Mouse (Mus musculus): ENCODE results near the gene Ckap2l.

Gene Ckap2l

DNA sequence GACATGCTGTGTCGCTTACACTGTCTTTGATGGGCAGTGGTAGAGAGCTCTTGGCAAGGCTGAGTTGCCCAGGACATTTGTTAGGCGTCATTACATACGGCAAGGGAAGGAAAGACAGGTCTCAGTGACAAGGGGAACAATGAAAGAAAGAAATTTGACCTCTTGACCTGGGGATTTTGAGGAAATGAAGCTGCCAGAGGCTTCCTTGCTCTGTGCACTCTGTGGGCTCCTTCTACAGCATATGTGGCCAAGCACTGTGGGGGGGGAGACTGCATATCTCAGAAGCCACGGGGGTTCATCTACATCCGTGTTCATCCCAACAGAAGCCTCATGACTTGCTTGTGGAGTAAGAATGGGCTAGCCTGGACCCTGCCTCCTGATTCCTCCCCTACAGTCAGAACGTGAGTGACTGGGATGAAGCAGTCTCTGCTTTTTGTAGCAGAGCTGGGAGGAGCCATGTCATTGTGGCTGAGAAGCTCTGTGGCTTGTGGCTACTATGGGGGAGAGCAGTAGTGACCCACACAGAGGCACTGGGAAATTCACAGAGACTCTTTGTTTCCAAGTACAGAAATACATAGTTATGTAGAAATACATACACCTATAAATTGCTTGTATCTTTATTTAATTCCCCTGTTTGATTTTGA lies 35.7 kb downstream of the Ckap2l start:
- no peak for DNase-seq

DNA sequence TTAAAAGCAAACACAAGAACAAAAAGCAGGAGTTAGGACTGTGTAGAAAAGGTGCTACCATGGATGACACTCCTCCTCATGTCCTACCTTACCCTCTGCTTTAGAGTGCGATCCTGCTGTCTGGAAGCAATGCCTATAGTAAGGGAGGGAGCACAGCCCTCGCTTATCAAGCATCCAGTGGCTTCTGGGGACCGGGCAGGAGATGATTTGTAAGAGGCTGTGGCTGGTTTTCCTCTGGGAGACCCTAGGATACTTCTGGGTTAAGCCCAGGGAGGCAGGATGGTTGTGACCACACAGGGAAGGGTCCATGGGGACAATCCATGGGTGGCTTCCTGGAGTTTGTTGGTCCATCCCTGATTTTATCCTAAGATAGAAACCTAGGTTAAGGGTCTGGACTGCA lies 36.4 kb downstream of the Ckap2l start:
- no peak for DNase-seq

DNA sequence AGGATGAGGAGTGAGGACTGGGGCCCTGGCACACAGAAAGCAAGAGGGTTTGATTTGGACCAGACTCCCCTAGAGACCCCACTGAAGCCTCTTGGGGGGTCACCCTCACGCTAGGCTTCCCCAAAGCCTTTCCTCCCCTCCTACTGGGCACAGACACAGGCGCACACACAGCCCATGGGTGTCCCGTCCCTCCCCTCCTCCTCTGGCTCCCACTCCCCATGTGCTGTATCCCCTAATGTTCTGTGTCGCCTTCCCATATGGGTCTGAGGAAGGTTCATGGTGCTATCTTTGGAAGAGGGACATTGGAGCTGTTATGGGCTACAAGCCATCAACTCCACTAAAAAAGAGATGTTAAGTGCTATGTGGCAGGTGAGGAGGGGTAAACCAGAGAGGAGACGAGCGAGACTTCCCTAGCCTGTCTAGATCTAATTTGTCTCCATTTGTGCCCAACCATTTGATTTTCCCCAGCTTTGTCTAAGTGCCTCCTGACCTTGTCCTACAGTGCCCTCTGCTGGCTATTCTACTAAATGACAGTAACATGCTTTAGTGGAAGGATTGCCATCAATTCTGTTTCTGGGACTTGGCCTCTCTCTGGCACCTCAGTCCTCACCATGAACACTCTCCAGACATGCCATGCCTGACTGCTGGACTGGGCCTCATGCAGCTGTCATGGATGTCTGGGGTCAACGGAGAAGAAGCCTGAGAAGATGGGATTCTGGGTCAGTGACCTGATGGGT lies 38.4 kb downstream of the Ckap2l start:
- peak; percentile 76 for DNase-seq

DNA sequence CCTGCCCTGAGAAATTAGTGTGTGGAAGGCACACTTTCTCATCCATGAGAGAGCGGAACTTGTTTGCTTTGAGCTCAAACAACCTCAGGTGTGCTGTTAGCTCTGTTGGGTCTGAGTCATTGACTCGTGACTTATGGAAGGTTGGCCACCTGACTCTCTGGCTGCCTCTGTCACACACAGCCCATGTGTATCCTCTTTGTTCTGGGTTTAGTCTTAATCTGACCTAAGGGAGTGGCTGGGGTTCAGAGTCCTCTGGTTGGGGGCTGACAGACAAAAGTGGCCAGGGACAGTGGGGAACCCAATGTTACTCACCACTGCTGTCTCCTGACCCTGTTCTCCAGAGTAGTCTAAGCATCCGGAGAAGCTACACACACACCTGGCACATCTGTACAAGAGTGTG lies 39.0 kb downstream of the Ckap2l start:
- no peak for DNase-seq

DNA sequence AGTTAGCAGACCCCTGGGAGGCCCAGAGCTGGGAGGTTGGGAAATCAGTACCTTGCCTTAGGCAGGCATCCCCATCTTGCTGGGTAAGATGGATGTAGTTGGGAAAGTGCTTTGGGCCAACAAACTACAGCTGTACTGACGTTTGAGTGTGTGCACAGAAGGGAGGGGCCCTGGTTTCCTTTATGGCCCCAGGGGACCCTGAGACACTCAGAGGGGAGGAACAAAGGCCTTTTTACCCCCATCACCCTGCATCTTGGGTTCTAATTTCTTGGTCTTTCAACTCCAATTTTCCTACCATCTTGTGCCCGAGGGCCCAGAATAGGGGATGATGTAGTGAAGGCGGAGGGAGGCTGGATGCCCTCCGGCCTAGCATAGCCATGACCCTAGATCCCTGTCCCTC lies 41.0 kb downstream of the Ckap2l start:
- no peak for DNase-seq

DNA sequence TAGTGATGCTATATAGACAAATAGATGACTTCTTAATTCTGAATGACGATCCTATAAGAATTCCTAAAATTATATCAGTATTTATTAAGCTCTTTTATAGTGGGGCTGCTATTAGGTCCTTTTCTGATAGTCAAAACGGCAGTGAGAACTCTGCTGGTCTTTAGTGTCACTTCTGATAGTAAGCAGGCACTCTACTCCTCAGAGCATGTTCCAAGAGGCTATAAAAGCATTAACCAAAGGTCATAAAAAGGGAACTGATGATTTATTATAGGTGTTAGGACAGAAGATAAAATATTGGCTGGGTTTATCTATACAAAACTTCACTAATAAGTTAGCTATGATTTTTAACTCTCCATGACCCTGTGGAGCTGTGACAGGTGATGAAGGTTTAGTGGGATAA lies 42.9 kb downstream of the Ckap2l start:
- DNase-seq, result no peak

DNA sequence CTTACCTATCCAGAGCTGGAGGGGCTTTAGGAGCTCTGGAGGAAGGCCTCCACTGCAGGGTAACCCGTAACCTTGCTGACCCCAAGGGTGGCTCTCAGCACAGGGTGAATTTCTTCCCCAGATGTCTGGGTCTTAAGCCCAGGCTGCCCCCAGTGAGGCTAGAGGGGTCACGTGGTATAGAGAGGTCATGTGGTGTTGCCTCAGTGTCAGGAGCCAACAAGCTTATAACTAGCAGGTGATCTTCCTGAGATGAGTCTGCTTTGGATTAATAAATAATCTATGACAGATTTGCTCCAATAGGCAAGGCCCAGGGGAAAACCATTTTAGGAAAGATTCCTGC lies 43.4 kb downstream of the Ckap2l start:
- DNase-seq, result no peak

DNA sequence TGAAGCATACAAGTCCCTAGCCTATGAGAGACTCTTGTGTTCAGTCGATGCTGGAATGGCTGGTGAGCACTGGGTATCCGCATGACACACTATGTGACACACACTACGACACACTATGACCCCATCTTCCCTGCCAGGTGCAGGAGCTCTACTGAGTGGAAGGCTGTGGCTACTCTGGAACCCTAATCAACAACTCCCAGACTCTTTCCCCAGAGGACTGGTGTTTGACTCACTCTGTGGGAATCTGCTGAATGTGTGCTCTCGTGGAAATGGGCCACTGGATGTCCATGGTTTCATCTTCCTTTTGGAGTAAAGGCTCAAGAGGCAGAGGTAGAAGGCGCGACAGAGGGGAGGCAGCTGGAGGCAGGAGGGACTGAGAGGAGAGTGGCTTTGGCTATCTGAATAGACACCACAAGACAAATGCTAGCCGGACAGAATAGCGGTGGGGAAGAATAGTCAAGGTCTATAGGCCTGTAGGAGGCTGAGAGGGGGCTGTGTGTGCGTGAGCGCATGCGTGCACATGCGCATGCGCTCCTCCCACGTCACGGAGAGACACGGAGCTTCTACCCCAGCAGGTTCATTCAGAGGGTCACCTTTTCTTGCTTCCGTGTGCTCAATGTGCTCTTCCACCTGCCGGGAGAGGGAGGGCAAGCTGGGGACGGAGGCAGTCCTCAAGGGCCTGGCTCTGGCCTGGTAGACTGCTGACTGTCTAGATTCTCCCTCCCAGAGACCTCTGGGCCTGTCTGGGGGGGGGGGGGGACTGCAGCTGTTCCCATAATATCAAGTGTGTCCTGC lies 44.0 kb downstream of the Ckap2l start:
- DNase-seq, result no peak

DNA sequence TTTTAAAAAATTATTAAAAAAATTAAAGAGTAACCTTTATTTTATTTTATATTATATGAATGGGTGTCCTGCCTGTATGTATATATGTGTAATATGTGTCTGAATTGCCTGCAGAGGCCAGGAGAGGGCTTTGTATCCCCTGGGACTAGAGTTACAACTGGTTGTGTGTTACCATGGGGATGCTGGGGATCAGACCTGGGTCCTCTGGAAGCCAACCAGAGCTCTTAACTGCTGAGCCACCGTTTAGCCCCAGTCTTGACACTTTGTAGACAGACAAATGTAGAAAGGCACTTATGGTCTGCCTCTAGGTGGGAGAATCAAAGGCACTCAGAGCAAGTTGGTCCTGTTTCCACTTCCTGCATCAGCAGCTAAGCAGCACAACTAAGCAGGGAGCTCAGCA lies 47.7 kb downstream of the Ckap2l start:
- no peak for DNase-seq

DNA sequence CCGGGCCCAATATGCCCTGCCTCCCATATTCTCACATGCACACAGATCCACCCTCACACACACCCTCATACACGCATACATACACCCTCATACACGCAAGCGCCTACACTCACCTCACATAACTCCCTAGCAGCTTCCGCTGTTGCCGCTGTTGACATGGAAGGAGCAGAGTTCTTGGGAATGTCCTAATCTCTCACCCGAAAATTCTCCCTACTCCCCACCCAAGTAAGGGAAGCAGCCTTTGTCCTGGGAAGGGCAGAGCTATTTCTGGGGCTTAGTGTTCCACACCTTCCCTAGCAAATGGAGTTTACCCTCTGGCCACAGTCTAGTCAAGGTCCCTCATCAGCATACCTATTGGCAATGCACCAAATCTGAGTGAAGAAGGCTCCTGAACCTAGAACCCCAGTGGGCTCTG lies 49.3 kb downstream of the Ckap2l start:
- peak; percentile 37 for DNase-seq

DNA sequence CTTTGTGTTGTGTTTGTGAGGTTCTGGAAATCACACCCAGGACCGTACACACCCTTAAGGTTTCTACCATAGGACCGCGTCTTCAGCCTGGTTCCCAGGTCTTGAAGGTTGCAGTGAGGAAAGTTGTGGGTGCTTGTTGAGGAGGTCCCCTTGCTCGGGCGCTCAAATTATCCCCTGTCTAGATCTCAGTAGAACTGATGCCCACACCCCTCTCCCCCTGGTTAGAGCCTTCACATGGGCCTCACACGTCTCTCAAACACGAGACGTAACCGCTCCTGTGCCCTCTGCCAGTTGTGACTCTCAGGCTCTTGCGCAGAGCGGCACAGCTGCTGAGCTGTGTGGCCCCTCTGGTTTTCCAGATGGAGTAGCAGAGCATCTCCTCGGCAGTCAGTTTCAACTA lies 50.1 kb downstream of the Ckap2l start:
- no peak for DNase-seq

DNA sequence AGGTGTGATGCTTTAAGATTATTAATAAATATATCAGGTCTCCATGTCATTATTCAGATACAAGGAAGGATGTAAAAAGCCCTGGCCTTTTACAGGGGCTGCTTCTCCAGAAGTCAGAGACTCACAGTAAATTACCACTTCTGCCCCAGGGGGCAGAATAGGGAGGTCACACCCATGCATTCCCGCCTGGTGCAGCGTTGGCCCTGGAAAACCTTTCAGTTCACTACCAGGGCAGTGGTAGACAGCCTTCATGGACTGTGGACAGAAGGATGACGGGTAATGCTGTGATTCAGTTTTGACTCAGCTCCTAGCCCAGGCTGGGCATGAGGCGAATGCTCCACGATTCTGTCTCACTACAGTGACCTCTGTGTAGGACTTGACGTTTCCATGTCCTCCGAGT lies 50.6 kb downstream of the Ckap2l start:
- DNase-seq, result no peak

DNA sequence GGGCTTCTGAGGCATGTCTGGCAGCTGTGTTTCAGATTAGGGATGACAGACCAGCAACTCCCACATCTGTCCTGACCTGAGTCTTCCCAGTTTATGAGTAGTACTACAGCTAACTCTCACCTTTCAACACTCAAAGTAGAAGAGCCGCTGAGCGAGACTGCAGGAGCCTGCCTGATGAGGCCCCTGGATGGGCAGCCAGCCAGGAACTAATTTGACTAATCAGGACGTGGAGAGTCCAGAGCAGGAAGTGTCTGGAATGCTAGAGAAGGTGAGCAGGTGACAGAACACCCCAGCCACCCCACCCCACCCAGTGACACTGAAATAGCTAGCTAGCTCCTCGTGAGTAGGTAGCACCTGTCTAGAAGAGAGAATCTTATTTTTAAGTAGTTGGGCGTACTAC lies 51.4 kb downstream of the Ckap2l start:
- peak; percentile 66 for DNase-seq

DNA sequence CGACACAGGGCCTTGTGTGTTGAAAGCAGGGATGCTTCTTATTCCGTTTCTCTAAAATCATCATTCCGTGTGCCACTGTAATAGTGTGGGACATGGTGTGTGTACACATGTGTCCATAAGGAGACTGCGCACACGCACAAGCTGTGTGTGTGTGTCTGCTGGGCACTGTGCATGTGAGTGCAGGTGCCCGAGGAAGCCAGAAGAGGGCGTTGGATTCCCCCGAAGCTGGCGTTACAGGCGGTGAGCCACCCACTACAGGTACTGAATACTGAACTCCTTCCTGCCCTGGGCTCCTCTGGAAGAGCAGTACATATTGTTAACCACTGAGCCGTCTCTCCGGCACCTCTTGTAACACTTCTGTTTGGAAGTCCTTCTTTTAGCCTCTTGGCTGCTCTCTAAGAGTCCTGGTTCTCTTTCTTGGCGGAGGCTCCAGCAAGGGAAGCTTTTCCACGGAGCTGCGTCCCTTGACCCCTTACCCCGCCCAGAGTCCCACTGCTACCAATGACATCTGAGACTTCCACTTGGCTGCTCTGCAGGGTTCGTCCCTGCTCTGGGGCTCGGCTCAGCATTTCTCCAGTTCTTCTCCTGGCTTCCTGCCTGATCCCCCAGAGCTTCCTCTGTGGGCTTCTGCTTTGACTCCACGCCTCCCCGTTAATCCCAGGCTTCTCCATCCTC lies 52.4 kb downstream of the Ckap2l start:
- DNase-seq, result peak; percentile 44

DNA sequence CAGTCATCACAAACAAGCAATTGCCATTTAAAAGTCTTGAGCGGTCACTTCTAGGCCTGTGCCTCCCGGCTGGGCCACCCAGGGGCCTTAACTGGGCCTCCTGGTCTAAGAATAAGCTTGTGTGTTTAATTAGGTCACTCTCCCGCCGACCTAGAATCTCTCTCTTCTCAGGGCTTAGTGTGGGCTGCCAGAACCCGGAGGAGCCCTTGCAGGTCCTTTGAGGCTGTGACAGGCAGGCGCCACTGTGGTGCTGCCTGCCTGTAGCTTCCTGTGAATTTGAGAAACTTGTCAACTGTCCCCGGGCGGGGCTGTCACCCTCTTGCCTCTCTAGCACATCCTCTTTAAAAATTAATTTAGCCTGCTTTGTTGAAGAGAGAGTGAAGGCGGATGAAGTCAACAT lies 53.2 kb downstream of the Ckap2l start:
- DNase-seq, result peak; percentile 42

DNA sequence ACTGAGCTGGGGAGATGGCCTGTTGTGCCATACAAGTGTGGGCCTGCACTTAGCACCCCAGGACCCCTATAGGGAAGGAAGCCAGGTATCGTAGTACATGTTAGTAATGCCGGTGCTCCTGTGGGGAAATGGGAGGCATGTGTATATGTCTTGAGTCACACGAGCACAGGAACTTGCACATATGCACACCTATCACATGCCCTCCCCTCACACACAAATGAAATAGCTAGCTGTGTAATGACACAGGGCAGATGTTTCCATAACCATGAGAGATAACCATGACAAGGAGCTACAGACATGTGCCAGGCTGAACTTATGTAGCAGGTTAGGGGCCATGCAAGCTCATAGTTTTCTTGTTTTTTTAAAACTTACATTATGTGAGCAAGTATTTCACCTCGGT lies 54.0 kb downstream of the Ckap2l start:
- no peak for DNase-seq

DNA sequence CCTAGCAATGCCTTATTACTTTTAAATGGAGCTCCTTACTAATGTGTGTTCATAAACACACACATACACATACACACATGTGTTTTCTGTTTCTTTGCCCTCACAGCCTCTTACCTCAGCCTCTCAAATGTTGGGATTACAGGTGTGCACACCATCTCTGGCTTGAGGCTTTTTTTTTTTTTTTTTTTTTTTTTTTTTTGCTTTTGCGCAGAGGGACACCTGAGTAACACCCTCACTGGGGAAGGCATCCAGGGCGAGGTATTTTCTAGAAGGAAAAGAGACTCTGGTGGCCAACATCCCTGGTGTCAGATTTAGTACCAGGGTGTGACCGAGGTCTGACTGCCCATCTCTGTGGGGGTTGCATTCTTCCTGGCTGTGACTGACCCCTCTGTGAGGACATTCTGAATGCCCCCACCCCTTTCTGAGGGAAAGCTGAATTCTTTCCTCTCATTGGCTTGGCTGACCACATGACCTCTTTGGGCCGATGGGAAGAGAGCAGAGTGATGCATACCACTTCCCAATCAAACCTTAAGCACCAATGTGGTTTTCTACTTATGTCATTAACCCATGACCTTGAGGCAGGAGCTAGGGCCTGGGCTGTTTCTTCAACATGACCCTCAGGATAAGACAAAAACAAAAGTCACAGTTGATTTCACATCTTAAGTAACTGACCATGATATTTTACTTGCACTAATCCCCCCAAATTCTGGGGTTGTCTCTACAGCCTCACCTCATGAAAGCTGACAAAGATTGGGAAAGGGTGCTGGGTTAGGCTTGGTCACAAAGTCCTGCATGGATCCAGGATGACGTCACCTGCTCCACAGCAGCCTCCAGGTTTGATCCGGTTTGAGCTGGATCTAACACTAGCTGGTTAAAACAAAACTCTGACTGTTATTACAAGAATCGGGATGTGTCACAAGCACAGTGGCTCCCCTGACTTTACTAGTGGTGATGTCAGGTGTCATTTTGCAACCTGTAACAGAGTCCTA lies 54.9 kb downstream of the Ckap2l start:
- DNase-seq, result peak; percentile 53

DNA sequence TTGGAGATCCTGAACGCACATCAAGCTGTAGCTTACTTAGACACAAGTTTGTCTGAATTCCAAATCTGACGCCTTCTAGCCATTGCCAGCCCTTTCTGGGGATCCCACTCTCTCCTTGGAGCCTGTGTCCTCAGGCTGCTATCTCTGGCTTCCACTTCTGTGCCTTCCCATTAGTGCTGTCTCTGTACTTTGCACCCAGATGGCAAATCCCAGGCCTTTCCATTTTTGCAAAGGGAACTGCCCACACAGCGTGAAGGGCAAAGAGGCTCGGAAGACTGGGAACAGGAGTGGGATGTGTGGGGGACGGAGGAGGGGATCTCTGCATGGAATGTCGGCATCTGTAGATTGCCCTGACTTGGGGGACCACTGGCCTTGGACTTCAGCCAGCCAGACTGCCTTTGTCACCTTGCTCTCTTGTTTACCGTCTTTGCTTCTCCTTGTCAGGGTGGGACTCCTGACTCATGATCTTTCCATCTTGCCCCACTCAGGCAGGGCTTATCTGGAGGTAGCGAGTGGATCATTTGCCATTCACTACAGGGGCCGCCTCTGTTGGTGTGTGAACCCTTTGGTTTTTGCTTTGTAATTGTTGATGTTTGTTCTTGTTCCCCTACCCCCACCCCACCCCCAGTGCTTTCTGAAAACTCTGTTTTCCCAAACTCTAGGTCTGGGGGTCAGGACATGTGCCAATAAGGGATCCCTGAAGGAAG lies 56.1 kb downstream of the Ckap2l start:
- DNase-seq, result no peak

DNA sequence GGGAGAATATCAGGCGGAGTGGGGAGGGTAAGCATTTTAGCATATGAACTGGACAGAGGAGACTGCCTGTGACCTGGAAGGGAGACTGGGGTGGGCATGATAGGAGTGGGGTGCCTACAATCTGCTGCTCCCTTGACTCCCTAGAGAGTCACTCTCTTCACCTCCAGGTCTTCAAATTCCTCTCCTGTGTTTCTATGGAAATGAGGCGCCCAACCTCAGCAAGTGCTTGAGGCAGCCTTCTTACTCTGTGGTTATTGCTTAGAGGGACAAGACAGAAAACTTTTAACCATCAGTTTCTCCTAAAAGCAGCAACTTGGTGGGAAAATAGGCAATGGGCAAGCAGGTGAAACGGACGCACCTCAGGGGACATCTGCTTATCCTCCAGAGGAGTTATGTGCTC lies 60.5 kb downstream of the Ckap2l start:
- no peak for DNase-seq

DNA sequence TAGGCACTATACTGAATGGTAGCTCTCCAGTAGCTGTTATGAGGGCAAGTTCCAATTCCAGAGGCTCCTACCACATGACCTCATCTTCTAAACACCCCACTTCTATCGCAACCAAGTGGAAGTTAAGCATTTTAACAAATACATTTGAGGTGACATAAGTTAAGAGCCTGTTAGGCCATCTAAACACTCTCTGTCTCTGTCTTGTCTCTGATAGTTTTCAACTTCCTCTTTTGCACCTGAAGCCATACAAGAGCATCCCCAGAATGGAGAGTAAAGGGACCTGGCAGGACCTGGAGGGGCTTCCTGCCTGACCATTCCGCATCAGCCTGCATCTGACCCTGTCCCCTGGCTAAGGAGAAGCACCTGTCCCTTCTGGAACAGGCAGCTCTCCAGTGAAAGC lies 62.3 kb downstream of the Ckap2l start:
- DNase-seq, result no peak

DNA sequence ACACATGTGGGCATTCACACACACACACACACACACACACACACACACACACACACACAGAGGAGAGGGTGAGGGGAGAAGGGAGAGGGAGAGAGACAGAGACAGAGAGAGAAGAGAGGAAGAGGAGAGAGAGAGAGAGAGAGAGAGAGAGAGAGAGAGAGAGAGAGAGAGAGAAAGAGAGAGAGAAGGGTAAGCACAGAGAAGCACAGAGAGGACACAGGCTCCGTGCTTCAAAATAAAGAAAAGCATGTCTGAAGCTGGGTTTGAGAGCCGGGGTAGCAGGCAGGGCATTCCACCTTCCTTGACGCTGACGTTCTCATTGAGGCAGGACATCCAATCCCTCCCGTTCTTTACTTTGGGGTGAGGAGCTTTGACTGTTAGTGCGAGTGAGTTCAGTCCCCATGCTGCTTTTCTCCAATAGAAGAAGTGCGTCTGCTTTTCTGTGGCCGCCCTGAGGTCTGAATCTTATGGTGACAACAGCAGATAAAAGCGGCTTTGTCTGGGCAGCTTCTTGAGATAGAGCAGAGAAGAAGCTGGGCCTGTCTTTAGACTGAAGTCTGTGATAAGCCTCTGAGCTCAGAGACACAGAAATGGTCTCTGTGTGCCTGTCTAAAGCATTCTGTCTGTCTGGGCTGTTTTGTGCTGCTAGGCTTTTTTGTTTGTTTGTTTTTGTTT lies 63.1 kb downstream of the Ckap2l start:
- DNase-seq, result no peak
